ENCODE assay signal across 9 mouse cellular contexts in the genomic region with DNA sequence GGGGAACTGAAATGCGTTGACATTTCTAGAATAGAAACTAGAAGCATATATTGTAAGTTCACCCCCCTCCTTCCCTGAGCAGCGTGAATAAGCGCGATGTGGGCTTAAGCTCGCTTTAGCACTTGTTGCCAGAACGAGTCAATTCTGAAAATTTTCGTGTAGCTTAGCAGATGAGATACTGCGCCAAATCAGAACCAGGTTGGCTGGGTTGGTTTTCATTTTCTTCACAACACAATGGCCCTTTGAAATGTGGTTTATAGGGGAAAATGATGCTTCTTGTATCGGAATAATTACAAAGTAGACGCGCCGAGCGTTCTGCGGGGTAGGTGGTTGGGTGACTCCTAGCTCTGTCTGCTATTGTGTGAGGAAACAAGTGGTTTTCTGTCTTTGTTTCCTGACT. TPM values are rescaled to one million over a fixed set of nuclear protein-coding genes. Genes with fewer than 3 reads are reported as not detected.
A peak's percentile ranks its signal among the peaks of the same experiment; 100 is the strongest.
DNase-seq lines count a peak whose midpoint lies in the region; ATAC-seq and TF ChIP-seq lines count a peak whose summit lies in the region.
"Had no signal": no experiment of that assay in that cellular context is flagged by ENCODE, and none has a peak within 500 bp of the region (broad histone marks: within the 10 kb centered on the region; RNA-seq: fewer than 3 reads in every experiment).

No protein-coding gene starts in this region.

- H3K27ac ChIP-seq in layer of hippocampus, adult 2 months, result peak overlapping the region; percentile 76
- H3K27ac ChIP-seq in forebrain, embryonic 10.5 days, result peak overlapping the region; percentile 99
- peak overlapping the region; percentile 100 for H3K27ac ChIP-seq in midbrain, embryonic 10.5 days (replicated peaks)
- no peak overlapping the region for H3K27ac ChIP-seq in intestine, postnatal 0 days (ENCODE audit: low read depth, low read length)
- H3K27ac ChIP-seq: kidney, embryonic 15.5 days had no signal

- H3K4me1 ChIP-seq in forebrain, embryonic 10.5 days, result peaks cover 45% of the 10 kb centered on the region
- H3K4me1 ChIP-seq in midbrain, embryonic 10.5 days, result peaks cover 45% of the 10 kb centered on the region
- no peaks in the 10 kb centered on the region for H3K4me1 ChIP-seq in intestine, postnatal 0 days (replicated peaks; ENCODE audit: control insufficient read depth, insufficient read depth, low read length)

- no peaks in the 10 kb centered on the region for H3K9me3 ChIP-seq in forebrain, embryonic 10.5 days
- H3K9me3 ChIP-seq in midbrain, embryonic 10.5 days (replicated peaks), result no peaks in the 10 kb centered on the region
- no peaks in the 10 kb centered on the region for H3K9me3 ChIP-seq in intestine, postnatal 0 days (ENCODE audit: control insufficient read depth)
- H3K9me3 ChIP-seq: kidney, embryonic 15.5 days had no signal

- H3K4me2 ChIP-seq in intestine, postnatal 0 days (replicated peaks; ENCODE audit: low read depth), result no peak overlapping the region
- H3K4me2 ChIP-seq: kidney, embryonic 15.5 days had no signal

- DNase-seq in layer of hippocampus, adult 2 months (ENCODE audit: low spot score in 2 of 2), result no peak
- DNase-seq in layer of hippocampus, postnatal 25 days (ENCODE audit: extremely low spot score in 1 of 2, low spot score in 1 of 2), result no peak
- peak; percentile 45 for DNase-seq in forebrain, embryonic 10.5 days (ENCODE audit: extremely low spot score, low spot score)
- peak; percentile 54 for DNase-seq in midbrain, embryonic 10.5 days (ENCODE audit: low spot score)
- DNase-seq in retina, postnatal 1 day, result peak; percentile 75
- DNase-seq in spleen, adult 12 weeks (ENCODE audit: low spot score), result no peak
- no peak for DNase-seq in urinary bladder, postnatal 25 days (ENCODE audit: low spot score)

- TF ChIP-seq CTCF in layer of hippocampus, adult 2 months (conservative IDR thresholded peaks at IDR 0.05), result no peak
- no peak for TF ChIP-seq CTCF in intestine, postnatal 0 days (IDR thresholded peaks at IDR 0.05; ENCODE audit: low read depth)

- WGBS in forebrain, embryonic 10.5 days, result under 1% methylated on average over 14 of the region's 14 CpGs
- WGBS in midbrain, embryonic 10.5 days, result 0% methylated on average over 14 of the region's 14 CpGs
- WGBS in intestine, postnatal 0 days, result 2% methylated on average over 14 of the region's 14 CpGs

- ATAC-seq in intestine, postnatal 0 days, result no peak

- H3K36me3 ChIP-seq in forebrain, embryonic 10.5 days (replicated peaks), result peaks cover 36% of the 10 kb centered on the region
- peaks cover 36% of the 10 kb centered on the region for H3K36me3 ChIP-seq in midbrain, embryonic 10.5 days
- H3K36me3 ChIP-seq in intestine, postnatal 0 days (ENCODE audit: control insufficient read depth, insufficient read depth), result no peaks in the 10 kb centered on the region
- H3K36me3 ChIP-seq: kidney, embryonic 15.5 days had no signal

- H3K9ac ChIP-seq in intestine, postnatal 0 days (ENCODE audit: low read depth, low read length), result no peak overlapping the region
- H3K9ac ChIP-seq: kidney, embryonic 15.5 days had no signal

- H3K4me3 ChIP-seq in layer of hippocampus, adult 2 months, result peak overlapping the region; percentile 57
- peak overlapping the region; percentile 79 for H3K4me3 ChIP-seq in forebrain, embryonic 10.5 days
- H3K4me3 ChIP-seq in midbrain, embryonic 10.5 days, result peak overlapping the region; percentile 99
- H3K4me3 ChIP-seq in intestine, postnatal 0 days (ENCODE audit: low read depth, low read length), result no peak overlapping the region
- H3K4me3 ChIP-seq: kidney, embryonic 15.5 days had no signal

- peaks cover 78% of the 10 kb centered on the region for H3K27me3 ChIP-seq in forebrain, embryonic 10.5 days (ENCODE audit: poor library complexity, severe bottlenecking)
- peaks cover 32% of the 10 kb centered on the region for H3K27me3 ChIP-seq in midbrain, embryonic 10.5 days (ENCODE audit: low read depth, poor library complexity, severe bottlenecking)
- peaks cover 96% of the 10 kb centered on the region for H3K27me3 ChIP-seq in intestine, postnatal 0 days (replicated peaks; ENCODE audit: control insufficient read depth, insufficient read depth, low read length)

RNA-seq across cellular contexts. Expression of a gene that starts 2.4 kb away (rescaled TPM):
- 10 to 100 TPM; 41.1 to 45.9 TPM for total RNA-seq in layer of hippocampus, adult 2 months (2021)
- total RNA-seq in layer of hippocampus, postnatal 25 days (2021), result 10 to 100 TPM; 47.2 to 53.7 TPM
- polyA plus RNA-seq in forebrain, embryonic 10.5 days (2016; fragmentation: Nextera tagmentation; extraction: Ambion mirVana), result 29.2 and 29.3 TPM in 2 replicates
- 28.8 and 31.9 TPM in 2 replicates for polyA plus RNA-seq in midbrain, embryonic 10.5 days (2016; fragmentation: Nextera tagmentation; extraction: Ambion mirVana)
- 0.25 and 0.33 TPM in 2 replicates for polyA plus RNA-seq in intestine, postnatal 0 days (2015; fragmentation: Nextera tagmentation; extraction: Ambion mirVana)

Comparison
In these comparisons a context has a peak if more than half of its experiments do, and no peak if none do; other contexts are left out.
1. DNase-seq: peak in forebrain, embryonic 10.5 days (single experiment), midbrain, embryonic 10.5 days (single experiment) and retina, postnatal 1 day (single experiment); none in layer of hippocampus, adult 2 months (0 of 2), layer of hippocampus, postnatal 25 days (0 of 2), spleen, adult 12 weeks (single experiment) and urinary bladder, postnatal 25 days (single experiment).
2. RNA of a gene that starts 2.4 kb away (polyA plus RNA-seq): 29.2 to 29.3 TPM in forebrain, embryonic 10.5 days and 28.8 to 31.9 TPM in midbrain, embryonic 10.5 days; 0.25 to 0.33 TPM in intestine, postnatal 0 days; every median in the first group is over 10 times any median in the second.